Mouse (Mus musculus): Measurements from ENCODE around the gene Slc34a3. TPM values are rescaled to one million over a fixed set of nuclear protein-coding genes. Genes with fewer than 3 reads are reported as not detected.

Gene Slc34a3
- total and polyA plus RNA-seq, 3 experiments = not detected

DNA sequence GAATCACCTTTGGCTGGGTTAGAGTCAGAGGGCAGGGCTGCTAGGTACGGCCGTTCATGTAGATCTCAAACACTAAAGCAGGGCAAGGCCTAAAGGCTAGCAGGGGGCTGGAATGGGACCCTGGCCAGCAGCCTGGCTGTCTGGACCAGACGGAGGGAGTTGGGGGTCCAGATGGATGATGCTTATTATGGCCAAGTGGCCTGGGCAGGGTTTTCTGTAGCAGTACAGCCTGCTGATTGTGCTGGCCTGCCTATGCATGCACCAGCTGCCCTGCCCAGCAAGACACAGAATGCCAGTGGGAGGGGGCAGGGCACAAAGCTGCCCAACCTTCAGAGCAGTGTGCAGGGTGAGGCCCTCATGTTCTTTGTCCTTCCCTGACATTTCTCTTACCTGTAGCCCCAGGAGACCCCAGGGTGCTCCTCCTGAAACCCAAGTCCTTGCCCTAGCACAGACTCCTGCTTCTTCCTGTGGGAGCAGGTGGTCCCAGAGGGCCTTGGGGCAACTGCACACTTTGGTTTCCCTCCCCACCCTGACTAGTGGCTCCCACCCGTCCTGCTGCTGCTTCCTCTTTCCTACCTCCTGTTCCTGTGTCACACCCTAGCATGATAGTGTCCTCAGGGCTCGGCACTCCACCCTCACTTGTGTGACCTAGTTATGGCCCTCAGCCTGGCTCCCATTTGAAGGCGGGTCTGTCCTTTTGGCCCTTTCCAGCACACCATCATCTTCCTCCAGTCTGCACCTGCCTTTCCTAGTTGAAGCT is 31.9 kb upstream of the Slc34a3 start:
- in situ Hi-C loops (cut with MboI; ENCODE audit: low pct_ligation_motif_present, low pct_unique_long_range_greater_than_20kb, low sequenced_read_pairs) = no loop called here
- H3K27ac ChIP-seq (ENCODE audit: insufficient read depth, low read depth) = no peak overlapping the region
- peaks cover 13% of the 10 kb centered on the region for H3K79me2 ChIP-seq (replicated peaks; ENCODE audit: control insufficient read depth, extremely low read depth, insufficient read depth, poor library complexity, severe bottlenecking)
- peaks cover 23 to 76% of the 10 kb centered on the region in 2 experiments for H3K4me1 ChIP-seq (ENCODE audit: control insufficient read depth in 1 of 2, insufficient read depth in 2 of 2)
- H3K36me3 ChIP-seq (replicated peaks in 1 of 2; ENCODE audit: control insufficient read depth in 1 of 2, insufficient read depth in 1 of 2, low read length in 1 of 2) = peaks cover 8 to 40% of the 10 kb centered on the region in 2 experiments
- no peaks in the 10 kb centered on the region for H3K27me3 ChIP-seq (replicated peaks)
- dilution Hi-C loops (cut with MboI; ENCODE audit: extremely low pct_ligation_motif_present, extremely low pct_unique_long_range_greater_than_20kb, low sequenced_read_pairs) = no loop called here
- H3K4me3 ChIP-seq (replicated peaks in 1 of 3; ENCODE audit: low read depth in 2 of 3, low read length in 2 of 3, poor library complexity in 1 of 3) = peak overlapping the region; percentile 8 to 39 (median 25)
- peak overlapping the region; percentile 8; the same call in 1 of the 2 replicates for H3K9ac ChIP-seq (ENCODE audit: insufficient read depth, low read depth)
- H3K9me3 ChIP-seq (replicated peaks; ENCODE audit: low read length) = no peaks in the 10 kb centered on the region
- peak; percentile 41 for DNase-seq (ENCODE audit: extremely low read depth)
- H3K4me2 ChIP-seq (ENCODE audit: insufficient read depth, low read depth, poor library complexity, severe bottlenecking) = peak overlapping the region; percentile 48
- TF ChIP-seq ETS1 (conservative IDR thresholded peaks at IDR 0.05; ENCODE audit: low read depth, low read length) (no peak), MYC (IDR thresholded peaks at IDR 0.05; ENCODE audit: low read depth, low read length) (no peak), MEF2A (IDR thresholded peaks at IDR 0.05; ENCODE audit: borderline replicate concordance, low read depth, low read length) (no peak), EP300 (IDR thresholded peaks at IDR 0.05; ENCODE audit: low read length) (no peak), POLR2AphosphoS2 (IDR thresholded peaks at IDR 0.05; ENCODE audit: low read depth, low read length) (no peak), E2F4 (IDR thresholded peaks at IDR 0.05; ENCODE audit: insufficient replicate concordance, low read depth, low read length) (no peak), ZC3H11A (IDR thresholded peaks at IDR 0.05; ENCODE audit: low read depth, low read length) (no peak), KAT2A (IDR thresholded peaks at IDR 0.05; ENCODE audit: insufficient replicate concordance, low read length) (no peak), CTCF (conservative IDR thresholded peaks at IDR 0.05 in 1 of 2, IDR thresholded peaks at IDR 0.05 in 1 of 2; ENCODE audit: low read depth in 2 of 2, low read length in 2 of 2) (no peak), ZMIZ1 (IDR thresholded peaks at IDR 0.05; ENCODE audit: low read depth, low read length) (no peak), USF2 (conservative IDR thresholded peaks at IDR 0.05; ENCODE audit: low read depth, low read length) (no peak), UBTF (IDR thresholded peaks at IDR 0.05; ENCODE audit: low read depth, low read length) (no peak), PAX5 (IDR thresholded peaks at IDR 0.05; ENCODE audit: low read length) (no peak), TCF12 (IDR thresholded peaks at IDR 0.05; ENCODE audit: low read depth, low read length) (no peak), ZKSCAN1 (IDR thresholded peaks at IDR 0.05; ENCODE audit: borderline replicate concordance, low read depth, low read length) (no peak), IRF4 (IDR thresholded peaks at IDR 0.05; ENCODE audit: low read depth, low read length) (no peak)

DNA sequence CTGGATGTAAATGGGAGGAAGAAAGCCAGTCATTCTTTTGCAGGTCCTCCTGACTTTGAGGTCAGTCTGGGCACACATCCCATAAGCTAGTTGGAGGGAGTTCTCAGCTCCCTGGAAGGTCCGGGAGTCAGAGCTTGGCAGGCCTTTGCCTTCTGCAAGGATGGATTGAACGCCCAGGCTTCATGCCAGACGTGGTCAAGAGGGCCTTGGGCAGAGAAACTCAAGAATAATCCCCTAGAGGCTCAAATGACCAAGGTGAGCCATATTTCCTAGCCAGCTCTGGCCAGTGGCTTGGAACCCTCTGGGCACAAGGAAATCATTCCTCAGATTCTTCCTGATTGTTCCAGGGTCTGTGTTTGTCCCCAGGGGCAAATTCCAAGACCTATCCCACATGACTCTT is 30.7 kb upstream of the Slc34a3 start:
- no peak for DNase-seq (ENCODE audit: extremely low read depth)
- Histone ChIP-seq H3K79me2 (replicated peaks; ENCODE audit: control insufficient read depth, extremely low read depth, insufficient read depth, poor library complexity, severe bottlenecking) (peaks cover 5% of the 10 kb centered on the region; the same call in 1 of the 2 replicates), H3K9me3 (replicated peaks; ENCODE audit: low read length) (no peaks in the 10 kb centered on the region), H3K27me3 (replicated peaks) (no peaks in the 10 kb centered on the region), H3K27ac (ENCODE audit: insufficient read depth, low read depth) (no peak overlapping the region), H3K4me2 (ENCODE audit: insufficient read depth, low read depth, poor library complexity, severe bottlenecking) (peak overlapping the region; percentile 48), H3K4me3 (replicated peaks in 1 of 3; ENCODE audit: low read depth in 2 of 3, low read length in 2 of 3, poor library complexity in 1 of 3) (peak overlapping the region in 1 of 3 experiments; percentile 2), H3K9ac (ENCODE audit: insufficient read depth, low read depth) (no peak overlapping the region), H3K36me3 (replicated peaks in 1 of 2; ENCODE audit: control insufficient read depth in 1 of 2, insufficient read depth in 1 of 2, low read length in 1 of 2) (peaks cover 8 to 27% of the 10 kb centered on the region in 2 experiments), H3K4me1 (ENCODE audit: control insufficient read depth in 1 of 2, insufficient read depth in 2 of 2) (peaks cover 23 to 64% of the 10 kb centered on the region in 2 experiments)
- dilution Hi-C loops (cut with MboI; ENCODE audit: extremely low pct_ligation_motif_present, extremely low pct_unique_long_range_greater_than_20kb, low sequenced_read_pairs) (no loop called here), in situ Hi-C loops (cut with MboI; ENCODE audit: low pct_ligation_motif_present, low pct_unique_long_range_greater_than_20kb, low sequenced_read_pairs) (no loop called here)
- TF ChIP-seq MAZ (IDR thresholded peaks at IDR 0.05; ENCODE audit: low read depth, low read length) = no peak
- no peak for TF ChIP-seq BHLHE40 (IDR thresholded peaks at IDR 0.05; ENCODE audit: low read depth, low read length)
- TF ChIP-seq ZC3H11A (IDR thresholded peaks at IDR 0.05; ENCODE audit: low read depth, low read length) = no peak
- no peak for TF ChIP-seq GABPA (IDR thresholded peaks at IDR 0.05; ENCODE audit: insufficient replicate concordance, low read depth, low read length)
- TF ChIP-seq ZMIZ1 (IDR thresholded peaks at IDR 0.05; ENCODE audit: low read depth, low read length) = no peak
- no peak for TF ChIP-seq USF2 (conservative IDR thresholded peaks at IDR 0.05; ENCODE audit: low read depth, low read length)
- no peak for TF ChIP-seq CHD1 (IDR thresholded peaks at IDR 0.05; ENCODE audit: low read depth, low read length)
- no peak for TF ChIP-seq RCOR1 (conservative IDR thresholded peaks at IDR 0.05; ENCODE audit: low read depth, low read length)
- TF ChIP-seq MAX (IDR thresholded peaks at IDR 0.05; ENCODE audit: low read length) = no peak
- no peak for TF ChIP-seq JUND (conservative IDR thresholded peaks at IDR 0.05; ENCODE audit: low read depth, low read length)
- TF ChIP-seq NELFE (IDR thresholded peaks at IDR 0.05; ENCODE audit: low read depth, low read length) = no peak
- no peak for TF ChIP-seq MAFK (IDR thresholded peaks at IDR 0.05; ENCODE audit: insufficient replicate concordance, low read length)
- no peak for TF ChIP-seq TBP (conservative IDR thresholded peaks at IDR 0.05; ENCODE audit: low read depth, low read length)
- TF ChIP-seq USF1 (IDR thresholded peaks at IDR 0.05; ENCODE audit: low read depth, low read length) = no peak
- TF ChIP-seq EP300 (IDR thresholded peaks at IDR 0.05; ENCODE audit: low read length) = no peak

All from CH12.LX (cell line).